Mouse (Mus musculus) spleen, adult 2 months (tissue): ENCODE data around the gene Trappc6b.

Source experiments
- CTCF ChIP-seq: fragments of 200-500 bp; IDR thresholded peaks from 2 replicates; pipeline ENCODE4 v1.5.1; 2011; ENCODE audit warnings: mild to moderate bottlenecking, inconsistent platforms; ENCODE audit not compliant: insufficient read depth, insufficient read length, insufficient replicate concordance; ENCODE audit errors: extremely low read depth
- POLR2A ChIP-seq: fragments of 200-500 bp; IDR thresholded peaks from 2 replicates; pipeline ENCODE4 v1.6.1; 2011; ENCODE audit warnings: low read depth, low read length, inconsistent platforms

GRCm38 (mm10) chr12:59095104-59096025, 34.1 kb upstream of the Trappc6b start, which contains the start of gene Mia2:
- TF ChIP-seq POLR2A (no peak), CTCF (no peak)
